Mouse (Mus musculus): ENCODE measurements around the gene Slf2. TPM values are rescaled to one million over a fixed set of nuclear protein-coding genes. Genes with fewer than 3 reads are reported as not detected.

Slf2 gene
- total RNA-seq, 2 experiments from 2014 or later: 13.6 to 14.0 TPM

DNA sequence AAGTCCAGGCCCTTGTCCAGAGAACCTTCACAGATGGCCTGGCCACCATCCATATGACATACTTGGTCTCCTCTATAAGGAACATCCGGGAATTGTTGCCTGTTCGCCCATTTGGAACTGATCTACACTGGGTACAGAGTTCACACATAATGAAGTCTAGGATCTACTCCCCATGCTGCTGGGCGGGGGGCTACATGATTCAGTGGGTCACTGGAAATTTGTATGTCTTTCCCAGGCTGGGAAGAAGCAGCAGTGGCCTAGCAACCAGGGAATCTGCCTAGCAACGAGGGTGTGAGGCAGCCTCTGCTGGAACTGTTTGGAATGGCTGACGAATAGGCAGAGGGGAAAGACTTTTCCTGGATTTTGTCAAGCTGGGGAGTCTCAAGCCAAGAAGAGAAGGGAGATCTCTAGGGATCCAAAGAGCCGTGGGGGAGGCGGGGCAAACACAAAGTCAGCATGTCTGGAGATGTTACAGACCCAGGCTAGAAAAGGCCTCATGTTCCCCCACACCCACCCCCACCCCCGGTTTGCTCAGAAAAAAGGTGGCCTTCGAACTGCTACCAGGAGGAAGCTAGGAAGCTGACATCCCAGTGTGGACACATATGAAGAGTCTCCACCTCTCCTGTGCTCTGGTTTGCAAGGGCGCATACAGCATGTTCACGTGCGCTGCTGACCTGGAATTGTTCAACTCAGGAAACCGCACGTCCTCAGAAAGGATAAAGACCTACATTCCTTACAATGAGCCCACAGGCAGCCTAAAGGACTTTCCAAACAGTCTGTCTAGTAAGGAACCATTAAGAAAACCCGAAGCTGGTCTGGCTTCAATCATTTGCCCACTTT, 22.9 kb upstream of the Slf2 start:
- ATAC-seq (replicated peaks; ENCODE audit: low FRiP score, poor library complexity, severe bottlenecking): no peak

DNA sequence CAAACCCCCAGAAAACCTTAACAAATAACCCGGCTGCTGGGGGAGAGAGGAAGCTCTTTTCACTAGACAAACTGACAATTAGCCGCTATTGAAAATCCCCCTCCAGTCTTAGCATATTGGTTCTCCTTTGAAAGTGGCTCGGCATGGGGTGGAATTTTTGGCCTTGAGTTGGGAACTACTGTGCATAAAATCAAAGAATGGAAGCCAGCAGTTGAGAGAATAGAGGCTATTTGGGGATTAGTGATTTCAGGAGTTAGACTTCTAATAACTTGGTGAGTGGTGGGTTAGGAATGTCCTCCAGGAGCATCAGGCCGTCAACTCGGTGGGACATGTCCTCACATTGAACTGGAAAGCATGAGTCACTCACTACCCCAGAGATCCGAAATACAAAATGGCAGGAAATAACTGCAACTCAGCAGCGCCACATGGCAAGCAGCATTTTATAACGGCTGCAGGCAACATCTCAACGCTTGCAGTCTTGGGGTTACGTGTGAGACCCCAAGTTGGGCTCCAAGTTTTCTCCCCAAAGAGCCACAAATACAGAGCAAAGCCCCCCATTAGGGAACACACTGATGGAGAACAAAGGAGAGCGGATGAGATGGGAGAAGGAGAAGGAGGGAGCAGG, 22.0 kb upstream of the Slf2 start:
- no peak for ATAC-seq (replicated peaks; ENCODE audit: low FRiP score, poor library complexity, severe bottlenecking)

GRCm38 (mm10) chr19:44914481-44915249, 16.3 kb upstream of the Slf2 start:
- no peak for ATAC-seq (replicated peaks; ENCODE audit: low FRiP score, poor library complexity, severe bottlenecking)

DNA sequence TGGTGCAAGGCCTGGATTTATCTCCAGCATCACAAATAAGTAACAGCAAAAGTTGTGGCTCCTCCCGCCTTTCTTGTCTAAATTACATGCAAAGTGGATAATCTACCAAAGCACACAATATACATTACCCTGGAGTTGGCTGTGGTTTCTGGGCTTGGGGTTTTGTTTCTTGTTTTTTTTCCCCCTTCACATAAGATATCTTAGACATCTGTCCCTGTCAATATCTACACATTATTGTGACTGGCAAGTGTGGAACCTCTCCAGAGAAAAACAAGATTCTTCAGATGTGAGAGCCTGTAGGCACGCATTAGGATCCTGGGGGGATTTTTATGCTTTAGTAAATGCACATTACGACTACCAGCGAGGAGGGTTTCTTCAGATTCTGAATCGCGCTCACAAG, 12.8 kb upstream of the Slf2 start:
- ATAC-seq (replicated peaks; ENCODE audit: low FRiP score, poor library complexity, severe bottlenecking): no peak

DNA sequence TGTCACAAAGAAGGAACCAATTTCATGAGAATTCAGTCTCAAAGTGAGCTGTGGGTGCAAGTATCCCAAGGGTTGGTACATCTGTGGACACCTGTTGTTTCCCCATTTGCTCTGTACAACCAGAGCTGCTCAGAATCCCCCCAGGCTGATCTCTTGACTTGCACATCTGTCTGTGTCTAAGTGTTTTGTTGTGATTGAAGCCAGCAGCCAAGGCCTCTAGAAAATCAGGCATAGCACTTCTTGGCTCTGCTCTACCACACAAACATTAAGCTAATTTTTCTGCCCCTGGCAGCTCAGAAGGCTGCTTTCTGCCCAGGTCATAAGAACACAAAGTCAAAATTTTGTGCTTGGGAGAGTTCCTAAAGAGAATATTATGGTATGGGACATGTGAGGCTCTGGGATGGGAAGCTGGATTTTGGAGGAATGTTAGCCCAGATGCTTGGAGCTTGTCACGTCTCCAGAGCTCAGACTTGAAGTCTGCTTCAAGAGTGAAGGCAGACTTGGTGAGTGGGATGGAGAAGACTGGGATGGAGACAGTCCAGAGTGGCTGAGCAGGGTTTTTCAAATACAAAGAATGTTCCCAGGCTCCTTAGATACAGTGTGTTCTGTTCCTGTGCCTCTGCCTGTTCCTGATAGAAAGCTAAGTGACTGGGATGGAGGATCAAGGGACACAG, 9.3 kb upstream of the Slf2 start:
- ATAC-seq (replicated peaks; ENCODE audit: low FRiP score, poor library complexity, severe bottlenecking): no peak

DNA sequence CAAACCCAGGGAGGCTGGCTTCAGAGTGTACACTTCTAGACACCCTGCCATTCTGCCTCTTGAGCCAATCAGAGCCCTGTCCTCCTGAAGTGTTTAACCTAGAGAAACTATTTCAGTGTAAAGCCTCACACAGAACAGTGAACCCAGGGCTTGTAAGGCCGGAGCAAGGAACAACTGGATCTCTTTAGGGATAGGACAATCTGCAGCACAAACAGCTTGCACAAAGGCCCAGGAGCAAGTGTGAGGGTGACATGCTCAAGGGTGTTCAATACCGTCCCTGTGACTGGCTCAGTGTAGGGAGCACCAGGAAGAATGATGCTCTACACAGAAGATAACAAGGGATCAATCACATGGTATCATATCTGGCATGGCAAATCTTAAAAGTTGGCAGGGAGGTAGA, 8.4 kb upstream of the Slf2 start:
- ATAC-seq (replicated peaks; ENCODE audit: low FRiP score, poor library complexity, severe bottlenecking): no peak

GRCm38 (mm10) chr19:44924699-44925098, 6.3 kb upstream of the Slf2 start:
- ATAC-seq (replicated peaks; ENCODE audit: low FRiP score, poor library complexity, severe bottlenecking): peak; percentile 39; the same call in 1 of the 2 replicates

DNA sequence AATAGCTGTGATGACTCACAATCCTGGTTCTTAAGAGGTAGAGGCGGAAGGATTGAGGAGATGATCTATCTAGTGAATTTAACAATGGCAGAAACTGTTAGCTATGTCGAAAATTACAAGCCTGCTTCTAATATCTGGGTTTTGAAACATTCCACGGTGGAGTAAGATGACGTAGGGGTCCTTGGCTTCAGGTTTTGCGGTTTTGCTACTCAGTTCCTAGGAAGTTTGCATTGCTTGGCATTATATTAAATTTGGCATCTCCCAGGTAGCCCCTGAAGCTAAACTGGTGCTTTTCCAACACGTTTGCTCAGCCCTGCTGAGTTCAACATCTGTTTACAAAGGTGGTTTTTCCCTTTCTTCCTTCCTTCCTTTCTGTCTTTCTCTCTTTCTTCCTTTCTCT, 4.2 kb upstream of the Slf2 start:
- ATAC-seq (replicated peaks; ENCODE audit: low FRiP score, poor library complexity, severe bottlenecking): no peak

DNA sequence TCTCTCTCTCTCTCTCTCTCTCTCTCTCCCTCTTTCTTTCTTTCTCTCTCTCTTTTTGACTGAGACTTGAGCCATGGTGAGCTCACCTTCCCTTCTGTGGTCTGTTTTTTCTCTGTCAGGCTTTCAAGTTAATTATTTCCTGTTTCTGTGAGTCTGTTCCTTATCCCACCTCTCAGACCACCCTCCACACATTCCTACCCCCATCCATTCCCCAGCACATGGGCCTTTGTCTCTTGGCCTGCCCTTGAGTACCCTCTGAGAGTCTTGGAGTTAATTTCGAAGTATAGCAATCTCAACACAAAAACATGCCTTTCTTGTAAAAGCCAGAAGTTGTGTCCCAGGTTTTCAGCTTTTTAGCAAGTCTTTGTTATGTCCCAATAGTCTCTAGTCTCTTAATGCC, 3.7 kb upstream of the Slf2 start:
- ATAC-seq (replicated peaks; ENCODE audit: low FRiP score, poor library complexity, severe bottlenecking): no peak

- ATAC-seq (replicated peaks; ENCODE audit: low FRiP score, poor library complexity, severe bottlenecking): no peak
Measured at GRCm38 (mm10) chr19:44928185-44928584, 2.8 kb upstream of the Slf2 start.

- no peak for ATAC-seq (replicated peaks; ENCODE audit: low FRiP score, poor library complexity, severe bottlenecking)
Measured at GRCm38 (mm10) chr19:44929251-44929650, 1.7 kb upstream of the Slf2 start.

GRCm38 (mm10) chr19:44929663-44930062, 1.3 kb upstream of the Slf2 start:
- ATAC-seq (replicated peaks; ENCODE audit: low FRiP score, poor library complexity, severe bottlenecking): no peak

- no peak for ATAC-seq (replicated peaks; ENCODE audit: low FRiP score, poor library complexity, severe bottlenecking)
Measured at GRCm38 (mm10) chr19:44930122-44930521, 829 bp upstream of the Slf2 start.

DNA sequence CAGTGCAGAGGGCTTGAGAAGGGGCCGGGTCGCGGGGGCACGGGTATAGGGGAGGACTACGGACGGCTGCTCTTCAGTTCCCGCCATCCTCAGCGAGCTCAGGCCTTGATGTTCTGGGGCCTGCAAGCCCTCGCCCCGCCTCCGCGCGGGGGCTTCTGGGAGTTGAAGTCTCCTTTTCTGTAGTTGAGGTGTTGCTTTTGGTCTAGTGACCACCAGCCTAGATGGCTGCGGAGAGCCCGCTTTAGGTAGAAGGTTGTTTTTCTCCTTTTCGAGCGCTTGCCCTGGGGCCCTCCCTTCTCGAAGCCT, 456 bp downstream of the Slf2 start:
- peak; percentile 87 for ATAC-seq (replicated peaks; ENCODE audit: low FRiP score, poor library complexity, severe bottlenecking)

DNA sequence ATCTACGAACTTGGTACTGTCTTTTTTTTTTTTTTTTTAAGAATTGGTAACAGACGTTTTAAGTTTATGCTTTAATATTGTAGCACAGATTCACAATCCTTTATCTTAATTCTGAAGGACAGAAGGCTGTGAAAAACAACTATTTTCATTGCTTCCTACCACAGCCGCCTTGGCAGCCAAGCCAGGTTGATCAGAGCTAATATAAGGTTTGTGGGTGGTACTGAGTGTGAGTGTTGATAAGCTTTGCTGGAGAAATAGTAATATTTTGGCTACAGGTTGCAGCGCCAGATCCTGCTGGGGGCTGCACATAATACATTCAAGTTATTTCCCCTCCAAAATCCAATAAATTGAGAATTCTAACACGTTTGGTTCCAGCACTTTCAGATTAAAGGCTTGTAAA, 1.1 kb downstream of the Slf2 start:
- no peak for ATAC-seq (replicated peaks; ENCODE audit: low FRiP score, poor library complexity, severe bottlenecking)

GRCm38 (mm10) chr19:44933136-44933535, 2.2 kb downstream of the Slf2 start:
- no peak for ATAC-seq (replicated peaks; ENCODE audit: low FRiP score, poor library complexity, severe bottlenecking)

GRCm38 (mm10) chr19:44959633-44960032, 28.7 kb downstream of the Slf2 start:
- ATAC-seq (replicated peaks; ENCODE audit: low FRiP score, poor library complexity, severe bottlenecking): no peak

GRCm38 (mm10) chr19:44965978-44966377, 35.0 kb downstream of the Slf2 start:
- ATAC-seq (replicated peaks; ENCODE audit: low FRiP score, poor library complexity, severe bottlenecking): no peak

GRCm38 (mm10) chr19:44968329-44968728, 37.4 kb downstream of the Slf2 start:
- no peak for ATAC-seq (replicated peaks; ENCODE audit: low FRiP score, poor library complexity, severe bottlenecking)

DNA sequence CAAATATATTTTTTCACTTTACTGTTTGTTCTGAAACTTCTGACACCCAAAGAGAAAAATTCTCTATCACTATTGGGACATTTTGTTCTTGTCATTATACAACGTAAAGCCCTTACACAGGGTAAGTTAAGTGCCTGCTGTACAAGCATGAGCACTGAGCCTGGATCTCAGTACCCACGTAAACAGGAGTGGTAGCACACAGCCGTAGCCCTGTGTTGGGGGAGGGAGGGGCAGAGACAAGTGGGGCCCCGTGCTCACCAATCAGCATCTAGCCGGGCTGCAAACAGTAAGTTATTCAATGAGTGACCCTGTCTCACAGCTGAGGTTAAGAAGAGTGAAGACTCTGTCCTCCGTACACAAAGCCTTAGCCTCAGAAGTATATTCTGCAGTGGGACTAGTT, 45.7 kb downstream of the Slf2 start:
- ATAC-seq (replicated peaks; ENCODE audit: low FRiP score, poor library complexity, severe bottlenecking): no peak
